Mouse (Mus musculus) small intestine, adult 2 months (tissue): ENCODE measurements at regions not wholly inside any gene's neighbourhood (a gene's known extent, or its start where the extent isn't known, plus 50 kb on each side); places are given as distances from the start of the nearest gene placed in this dataset.

Experiments
- H3K27ac ChIP-seq: fragments of 200-500 bp; 2 replicates; pipeline ENCODE4 v1.5.1; 2012; ENCODE audit warnings: low read depth, low read length, control low read depth, inconsistent platforms; ENCODE audit not compliant: insufficient read depth
- H3K27me3 ChIP-seq: fragments of 200-500 bp; 2 replicates; pipeline ENCODE4 v1.6.1; 2012; ENCODE audit warnings: mild to moderate bottlenecking, moderate library complexity, low read length, inconsistent platforms; ENCODE audit not compliant: control insufficient read depth, insufficient read depth
- H3K36me3 ChIP-seq: fragments of 200-500 bp; 2 replicates; pipeline ENCODE4 v1.6.1; 2012; ENCODE audit warnings: mild to moderate bottlenecking, low read length, control low read depth, inconsistent platforms; ENCODE audit not compliant: control insufficient read depth, insufficient read depth
- H3K4me1 ChIP-seq: fragments of 200-500 bp; 2 replicates; pipeline ENCODE4 v1.6.1; 2012; ENCODE audit warnings: low read length, inconsistent platforms, mixed read lengths; ENCODE audit not compliant: control insufficient read depth, insufficient read depth, insufficient read length
- H3K4me3 ChIP-seq: fragments of 200-500 bp; 2 replicates; pipeline ENCODE4 v1.5.1; 2012; ENCODE audit warnings: low read depth, mild to moderate bottlenecking, control low read depth, inconsistent platforms, low read length, moderate library complexity
- CTCF ChIP-seq: fragments of 200-500 bp; IDR thresholded peaks from 2 replicates; pipeline ENCODE4 v1.5.1; 2012; ENCODE audit warnings: low read depth, mild to moderate bottlenecking, control low read depth, inconsistent platforms, low read length, moderate library complexity, mixed read lengths; ENCODE audit not compliant: insufficient replicate concordance, insufficient read length; ENCODE audit errors: extremely low read depth
- POLR2A ChIP-seq: fragments of 200-500 bp; IDR thresholded peaks from 2 replicates; pipeline ENCODE4 v1.6.1; 2012; ENCODE audit warnings: low read depth, mild to moderate bottlenecking, control low read depth, inconsistent platforms, low read length, moderate library complexity
- WGBS: fragments of 180-500 bp; shearing (Covaris S2); methylation state at CpG from one replicate; pipeline ENCODE4 v1.1.7; 2018; 5-methylcytosine and 5-hydroxymethylcytosine counted together

GRCm38 (mm10) chr16:49369450-49369849 lies 312.2 kb downstream of the Myh15 start:
- TF ChIP-seq POLR2A (no peak), CTCF (no peak)
- H3K36me3 ChIP-seq = no peaks in the 10 kb centered on the region
- WGBS = 76% methylated on average over 9 of the region's 9 CpGs
- H3K27me3 ChIP-seq = no peaks in the 10 kb centered on the region
- no peak overlapping the region for H3K4me3 ChIP-seq
- no peaks in the 10 kb centered on the region for H3K4me1 ChIP-seq
- no peak overlapping the region for H3K27ac ChIP-seq

GRCm38 (mm10) chr16:49375108-49375507 lies 317.8 kb downstream of the Myh15 start:
- no peaks in the 10 kb centered on the region for H3K36me3 ChIP-seq
- no peaks in the 10 kb centered on the region for H3K27me3 ChIP-seq
- H3K27ac ChIP-seq = no peak overlapping the region
- no peaks in the 10 kb centered on the region for H3K4me1 ChIP-seq
- H3K4me3 ChIP-seq = no peak overlapping the region
- TF ChIP-seq CTCF (no peak), POLR2A (no peak)
- 70% methylated on average over 4 of the region's 4 CpGs for WGBS

DNA sequence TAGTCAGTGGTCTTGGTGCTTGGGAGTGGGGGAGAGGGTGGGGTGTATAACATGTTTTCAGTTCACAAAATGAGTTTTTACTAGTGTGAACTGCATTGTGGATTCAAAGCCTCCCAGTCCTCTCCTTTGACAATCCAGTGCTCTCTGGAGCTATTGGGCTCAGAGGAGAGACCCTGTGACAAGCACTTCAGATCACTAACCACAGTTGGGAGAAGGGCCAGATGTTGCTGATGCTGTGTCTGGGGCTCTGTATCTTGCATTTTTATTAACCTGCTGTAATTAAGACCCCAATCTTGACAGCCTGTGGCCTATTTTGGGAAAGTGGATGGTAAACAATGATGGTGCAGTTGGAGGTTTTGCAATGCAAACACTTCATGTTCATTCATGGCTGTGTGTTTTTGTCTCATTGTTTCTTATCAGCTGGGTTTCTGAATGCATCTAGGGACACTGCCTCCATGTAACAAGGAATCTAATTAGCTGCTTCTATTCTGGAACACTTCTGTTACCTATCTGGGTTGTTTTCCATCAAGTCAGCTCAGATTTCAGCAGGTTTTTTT lies 320.0 kb upstream of the Ift57 start:
- Histone ChIP-seq H3K27ac (no peak overlapping the region), H3K27me3 (no peaks in the 10 kb centered on the region)

GRCm38 (mm10) chr16:49388135-49388534 lies 310.9 kb upstream of the Ift57 start:
- no peak overlapping the region for H3K4me3 ChIP-seq
- H3K27me3 ChIP-seq = no peaks in the 10 kb centered on the region
- H3K36me3 ChIP-seq = no peaks in the 10 kb centered on the region
- WGBS = 59% methylated on average over 4 of the region's 4 CpGs
- no peaks in the 10 kb centered on the region for H3K4me1 ChIP-seq
- TF ChIP-seq POLR2A (no peak), CTCF (no peak)
- no peak overlapping the region for H3K27ac ChIP-seq

More for the DNA sequence above, 320.0 kb upstream of the Ift57 start:
- Histone ChIP-seq H3K4me1 (no peaks in the 10 kb centered on the region), H3K4me3 (no peak overlapping the region), H3K36me3 (no peaks in the 10 kb centered on the region)
- TF ChIP-seq CTCF (no peak), POLR2A (no peak)

DNA sequence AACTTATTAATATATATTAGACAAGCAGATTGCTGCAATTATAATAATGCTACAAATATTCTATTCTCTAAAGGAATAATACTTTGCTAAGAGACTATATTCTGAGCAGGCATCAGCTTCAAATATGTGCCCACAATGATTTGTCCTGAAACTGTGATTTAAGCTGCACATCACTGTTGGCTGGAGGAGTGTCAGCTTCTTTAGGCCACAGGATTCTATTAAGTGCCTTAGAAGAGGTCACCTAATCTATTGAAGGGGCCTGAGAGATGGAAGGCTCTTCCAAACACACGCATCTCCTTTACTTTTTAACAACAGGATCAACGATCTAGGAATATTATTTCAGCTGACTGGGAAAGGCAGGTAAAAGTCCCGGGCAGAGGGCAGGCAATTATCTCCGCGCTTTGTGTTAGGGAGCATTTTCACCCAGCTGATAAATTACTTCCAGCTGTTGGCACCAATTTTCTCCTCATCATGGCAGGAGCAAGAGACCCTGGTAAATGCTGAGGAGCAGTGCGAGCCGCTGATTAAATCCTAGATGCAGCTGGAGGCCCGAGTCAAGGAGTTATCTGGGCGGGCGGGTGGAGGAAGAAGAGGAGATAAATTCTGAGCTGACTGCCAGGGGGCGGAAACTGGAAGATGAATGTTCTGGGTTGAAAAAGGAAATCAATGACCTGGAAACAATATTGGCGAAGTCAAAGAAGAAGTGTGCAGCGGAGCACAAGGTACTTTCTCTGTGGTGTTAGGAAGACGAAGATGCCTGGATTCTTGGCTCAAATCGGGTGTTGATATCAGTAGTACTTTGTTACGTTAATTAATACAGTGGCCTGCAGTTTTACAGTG lies 290.9 kb upstream of the Ift57 start:
- TF ChIP-seq POLR2A (no peak), CTCF (no peak)
- Histone ChIP-seq H3K4me3 (no peak overlapping the region), H3K27ac (no peak overlapping the region), H3K4me1 (no peaks in the 10 kb centered on the region), H3K36me3 (no peaks in the 10 kb centered on the region), H3K27me3 (no peaks in the 10 kb centered on the region)
- 48% methylated on average over 16 of the region's 16 CpGs for WGBS

DNA sequence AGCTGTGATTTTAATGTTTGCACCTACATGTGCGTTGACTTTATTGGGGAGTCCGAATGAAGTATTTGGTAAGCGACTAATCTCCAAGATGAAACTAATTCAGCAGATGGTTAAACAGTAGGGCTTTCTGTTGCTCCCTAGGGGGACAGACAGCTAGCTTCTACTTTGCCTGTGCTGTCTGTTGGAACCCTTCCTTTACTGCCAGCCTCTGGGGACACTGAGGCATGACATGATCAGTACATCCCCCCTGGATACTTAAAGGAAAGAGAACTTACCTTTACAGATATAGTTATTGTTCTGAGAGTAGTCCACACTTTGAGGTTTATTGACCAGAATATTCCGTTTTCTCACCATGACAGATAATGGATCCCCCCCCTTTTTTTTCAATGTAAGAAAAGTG lies 289.8 kb upstream of the Ift57 start:
- Histone ChIP-seq H3K27me3 (no peaks in the 10 kb centered on the region), H3K4me3 (no peak overlapping the region), H3K36me3 (no peaks in the 10 kb centered on the region), H3K4me1 (no peaks in the 10 kb centered on the region), H3K27ac (no peak overlapping the region)
- WGBS = 87% methylated on average over 4 of the region's 4 CpGs
- TF ChIP-seq POLR2A (no peak), CTCF (no peak)

GRCm38 (mm10) chr16:49430296-49430695 lies 268.7 kb upstream of the Ift57 start:
- no peak for TF ChIP-seq CTCF
- no peak for TF ChIP-seq POLR2A
- 85% methylated on average over 1 of the region's 1 CpGs for WGBS
- Histone ChIP-seq H3K4me1 (no peaks in the 10 kb centered on the region), H3K36me3 (no peaks in the 10 kb centered on the region), H3K4me3 (no peak overlapping the region), H3K27ac (no peak overlapping the region), H3K27me3 (no peaks in the 10 kb centered on the region)

DNA sequence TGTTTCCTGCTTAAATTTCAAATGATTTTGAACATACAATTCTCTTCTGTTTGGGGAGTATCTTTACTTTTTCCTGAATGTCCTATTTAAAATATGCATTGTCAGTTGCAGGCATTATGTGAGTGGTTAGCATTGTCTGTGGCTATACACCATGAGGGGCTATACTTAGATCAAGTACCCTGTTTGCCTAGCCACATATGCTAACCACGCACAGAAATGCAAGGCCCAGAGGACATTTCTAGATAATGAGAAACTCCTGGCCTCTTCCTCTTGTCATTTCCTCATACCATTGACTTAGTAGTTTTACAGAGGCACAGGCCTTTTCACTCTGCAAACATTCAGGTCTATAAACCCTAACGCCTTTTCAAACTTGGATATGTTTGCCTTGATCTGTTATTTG lies 267.1 kb upstream of the Ift57 start:
- 10% methylated on average over 2 of the region's 2 CpGs for WGBS
- no peak overlapping the region for H3K4me3 ChIP-seq

More for the DNA sequence above, 267.1 kb upstream of the Ift57 start:
- Histone ChIP-seq H3K27ac (no peak overlapping the region), H3K36me3 (no peaks in the 10 kb centered on the region), H3K27me3 (no peaks in the 10 kb centered on the region), H3K4me1 (no peaks in the 10 kb centered on the region)
- TF ChIP-seq CTCF (no peak), POLR2A (no peak)
